Mouse (Mus musculus) heart, postnatal 14 days (tissue): ENCODE data around the gene Ptpdc1. TPM values are rescaled to one million over a fixed set of nuclear protein-coding genes. Genes with fewer than 3 reads are reported as not detected.
A peak's percentile ranks its signal among the peaks of the same experiment; 100 is the strongest.

Experiments used
- DNase-seq, 2 experiments: peaks; one replicate each; pipeline ENCODE4 v3.0.0; 2021 to 2022
- intact Hi-C: fragments of 180-260 bp; cut with DNase I; formaldehyde crosslinking; loops from one replicate; pipeline ENCODE4 v1.15.1; 2025
- total RNA-seq, 2 experiments: library from RNA; stranded (reverse); gene quantifications; 2 replicates each; pipeline ENCODE4 v1.2.3; 2021

The Ptpdc1 gene
- total RNA-seq, 2 experiments from 2014 or later, result 5.7 to 6.3 TPM

- intact Hi-C loops, result no loop called here
- no peak for DNase-seq
Observed at GRCm38 (mm10) chr13:48555976-48556375, 69.5 kb downstream of the Ptpdc1 start.

- intact Hi-C loops, result no loop called here
- DNase-seq, result no peak
Observed at GRCm38 (mm10) chr13:48554552-48554951, 70.9 kb downstream of the Ptpdc1 start.

- DNase-seq, result no peak
- intact Hi-C loops, result no loop called here
Observed at GRCm38 (mm10) chr13:48553511-48553910, 72.0 kb downstream of the Ptpdc1 start.

- peak; percentile 92 to 96 for DNase-seq
- intact Hi-C loops, result no loop called here
Observed at GRCm38 (mm10) chr13:48552181-48553090, 73.0 kb downstream of the Ptpdc1 start.

GRCm38 (mm10) chr13:48548296-48548695 lies 77.2 kb downstream of the Ptpdc1 start:
- intact Hi-C loops, result no loop called here
- DNase-seq, result no peak

GRCm38 (mm10) chr13:48547623-48548022 lies 77.8 kb downstream of the Ptpdc1 start:
- DNase-seq, result no peak
- intact Hi-C loops, result no loop called here

- intact Hi-C loops, result no loop called here
- DNase-seq, result peak; percentile 100
Observed at GRCm38 (mm10) chr13:48546330-48546917, 79.0 kb downstream of the Ptpdc1 start.

- peak; percentile 98 for DNase-seq
- intact Hi-C loops, result loop anchor here (2.0 kb wide), 1 partner anchor 15 kb away; no protein-coding TSS in a partner anchor
Observed at GRCm38 (mm10) chr13:48545476-48546281, 79.8 kb downstream of the Ptpdc1 start.

GRCm38 (mm10) chr13:48544867-48545266 lies 80.6 kb downstream of the Ptpdc1 start:
- DNase-seq, result no peak
- intact Hi-C loops, result loop anchor here (2.0 kb wide), 1 partner anchor 14 kb away; no protein-coding TSS in a partner anchor

- DNase-seq, result no peak
- intact Hi-C loops, result loop anchor here (2.0 kb wide), 1 partner anchor 14 kb away; no protein-coding TSS in a partner anchor
Observed at GRCm38 (mm10) chr13:48544391-48544790, 81.1 kb downstream of the Ptpdc1 start.

GRCm38 (mm10) chr13:48540488-48540887 lies 85.0 kb downstream of the Ptpdc1 start:
- DNase-seq, result no peak
- intact Hi-C loops, result no loop called here

GRCm38 (mm10) chr13:48533441-48533840 lies 92.0 kb downstream of the Ptpdc1 start:
- intact Hi-C loops, result no loop called here
- DNase-seq, result no peak

- no peak for DNase-seq
- intact Hi-C loops, result loop anchor here (2.0 kb wide), 1 partner anchor 13 kb away; no protein-coding TSS in a partner anchor
Observed at GRCm38 (mm10) chr13:48531448-48531847, 94.0 kb downstream of the Ptpdc1 start.

GRCm38 (mm10) chr13:48530685-48531084 lies 94.8 kb downstream of the Ptpdc1 start:
- intact Hi-C loops, result loop anchor here (2.0 kb wide), 1 partner anchor 14 kb away; no protein-coding TSS in a partner anchor
- DNase-seq, result peak; percentile 41 to 63

- DNase-seq, result no peak
- intact Hi-C loops, result loop anchor here (10.0 kb wide), 1 partner anchor 276 kb away; no protein-coding TSS in a partner anchor
Observed at GRCm38 (mm10) chr13:48529028-48529427, 96.4 kb downstream of the Ptpdc1 start.

GRCm38 (mm10) chr13:48528123-48528871 lies 97.2 kb downstream of the Ptpdc1 start:
- intact Hi-C loops, result loop anchor here (1.0 to 10.0 kb wide), 3 partner anchors 44 to 277 kb away; no protein-coding TSS in a partner anchor
- peak; percentile 56 to 72 for DNase-seq
